Mouse (Mus musculus) forebrain, postnatal 0 days (tissue): Measurements from ENCODE around the gene Grk2. TPM values are rescaled to one million over a fixed set of nuclear protein-coding genes. Genes with fewer than 3 reads are reported as not detected.
"Not testable (repeated sequence)": the region's sequence is repeated elsewhere in the genome, so short reads cannot be mapped to it uniquely, and the experiment has no call there.

Experiments used
- ATAC-seq: fragments of 200-750 bp; cut with Nextera tagmentation; 2 replicates; pipeline ENCODE4 v1.8.0; 2017; ENCODE audit warnings: mild to moderate bottlenecking, moderate library complexity
- DNase-seq: peaks from one replicate; pipeline ENCODE4 v3.0.0-alpha.2; 2015
- H3K27ac ChIP-seq: fragments of 300-500 bp; sonication (generic); 2 replicates; pipeline ENCODE4 v1.5.1; 2014; ENCODE audit warnings: low read depth, mild to moderate bottlenecking, antibody characterized with exemption, low read length, moderate library complexity, mixed read lengths
- H3K27me3 ChIP-seq: fragments of 300-500 bp; sonication (generic); 2 replicates; pipeline ENCODE4 v1.6.1; 2014; ENCODE audit warnings: mild to moderate bottlenecking, low read length, mixed read lengths; ENCODE audit not compliant: insufficient read depth
- H3K36me3 ChIP-seq: fragments of 300-500 bp; sonication (generic); 2 replicates; pipeline ENCODE4 v1.6.1; 2014; ENCODE audit warnings: mild to moderate bottlenecking, moderate library complexity; ENCODE audit not compliant: insufficient read depth
- H3K4me1 ChIP-seq: fragments of 300-500 bp; sonication (generic); 2 replicates; pipeline ENCODE4 v1.6.1; 2014; ENCODE audit warnings: antibody characterized with exemption; ENCODE audit not compliant: insufficient read depth
- H3K4me2 ChIP-seq: fragments of 300-500 bp; sonication (generic); 2 replicates; pipeline ENCODE4 v1.6.1; 2014; ENCODE audit warnings: low read depth, mild to moderate bottlenecking, moderate library complexity
- H3K4me3 ChIP-seq: fragments of 300-500 bp; sonication (generic); 2 replicates; pipeline ENCODE4 v1.5.1; 2014; ENCODE audit warnings: low read depth, low read length, mixed read lengths
- H3K9ac ChIP-seq: fragments of 300-500 bp; sonication (generic); 2 replicates; pipeline ENCODE4 v1.6.1; 2014; ENCODE audit warnings: mild to moderate bottlenecking
- H3K9me3 ChIP-seq: fragments of 300-500 bp; sonication (generic); 2 replicates; pipeline ENCODE4 v1.6.1; 2016; ENCODE audit warnings: low read length
- CTCF ChIP-seq: sonication (generic); IDR thresholded peaks from 2 replicates; pipeline ENCODE4 v1.5.1; 2016; ENCODE audit warnings: antibody characterized with exemption, control low read depth, low read depth
- WGBS: fragments of 180-500 bp; shearing (Covaris S2); extraction: QIAGEN DNeasy Blood & Tissue Kit; methylation state at CpG from one replicate; pipeline ENCODE4 v1.1.7; 2014; 5-methylcytosine and 5-hydroxymethylcytosine counted together
- polyA plus RNA-seq: library from polyadenylated mRNA; unstranded; fragments of >200 nt; fragmentation: Nextera tagmentation; extraction: Ambion mirVana; gene quantifications from 2 replicates; pipeline ENCODE4 v1.2.1, GENCODE M21; 2015
- total RNA-seq: library from RNA; depleted of rRNA; stranded (reverse); fragments of >200 nt; gene quantifications from 2 replicates; pipeline ENCODE4 v1.2.3, GENCODE M21; 2014

Gene Grk2
- total and polyA plus RNA-seq, 2 experiments from 2014 or later, result 24.6 to 136 TPM

- H3K9me3 ChIP-seq, result no peaks in the 10 kb centered on the region
- H3K9ac ChIP-seq, result no peak overlapping the region
- TF ChIP-seq CTCF, result peak; percentile 28; the same call in 1 of the 2 replicates
- no peak overlapping the region for H3K4me2 ChIP-seq
- 55% methylated on average over 8 of the region's 8 CpGs for WGBS
- no peak for DNase-seq
- no peak overlapping the region for H3K4me3 ChIP-seq
- peaks cover 5% of the 10 kb centered on the region; the same call in 1 of the 2 replicates for H3K4me1 ChIP-seq
- no peaks in the 10 kb centered on the region for H3K27me3 ChIP-seq
- ATAC-seq, result no peak
- H3K27ac ChIP-seq, result no peak overlapping the region
- no peaks in the 10 kb centered on the region for H3K36me3 ChIP-seq
Observed at GRCm38 (mm10) chr19:4261038-4261698, 44.9 kb downstream of the Grk2 start.

- Histone ChIP-seq H3K27ac (no peak overlapping the region), H3K27me3 (no peaks in the 10 kb centered on the region), H3K4me2 (peak overlapping the region; percentile 93), H3K9ac (peak overlapping the region; percentile 52), H3K36me3 (no peaks in the 10 kb centered on the region), H3K4me1 (peaks cover 5% of the 10 kb centered on the region; the same call in 1 of the 2 replicates), H3K4me3 (peak overlapping the region; percentile 65), H3K9me3 (no peaks in the 10 kb centered on the region)
- DNase-seq (no peak), ATAC-seq (peak; percentile 38)
- TF ChIP-seq CTCF, result no peak
- WGBS, result 20% methylated on average over 12 of the region's 12 CpGs
Observed at GRCm38 (mm10) chr19:4257897-4258252, 48.1 kb downstream of the Grk2 start.

DNA sequence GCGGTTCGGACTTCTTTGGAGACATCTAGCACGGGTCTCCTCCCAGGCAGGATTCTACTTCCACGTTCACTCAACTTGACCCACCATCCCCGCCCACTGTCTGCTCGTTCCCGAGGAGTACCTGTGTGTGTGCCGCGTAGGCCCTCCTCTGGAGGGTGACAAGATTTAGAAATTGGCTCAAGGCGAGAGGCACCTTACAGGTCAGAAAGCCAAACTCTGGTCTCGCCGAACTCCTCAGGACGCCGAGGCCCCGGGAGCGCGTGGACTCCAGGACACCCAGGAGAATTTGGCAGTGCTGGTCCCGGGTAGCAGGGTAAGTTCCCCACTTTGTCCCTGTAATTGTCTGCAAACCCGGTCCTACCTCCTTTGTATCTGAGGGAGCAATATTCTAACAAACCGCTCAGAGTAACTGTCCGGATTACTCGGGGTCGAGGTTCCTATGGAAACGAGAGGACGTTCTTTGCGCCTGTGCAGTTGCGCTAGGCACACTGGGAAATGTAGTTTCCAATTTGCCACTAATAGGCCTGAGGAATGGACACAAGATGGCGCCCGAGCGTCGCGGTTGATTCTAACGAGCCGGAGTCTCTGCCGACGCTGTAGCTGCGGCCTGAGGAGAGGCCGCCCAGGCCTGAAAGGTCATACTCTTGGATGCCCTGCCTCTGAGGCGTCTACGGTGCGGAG, 48.7 kb downstream of the Grk2 start:
- peak overlapping the region; percentile 93 for H3K4me2 ChIP-seq
- no peak overlapping the region for H3K27ac ChIP-seq
- 1% methylated on average over 41 of the region's 41 CpGs for WGBS
- no peaks in the 10 kb centered on the region for H3K36me3 ChIP-seq
- peaks cover 5% of the 10 kb centered on the region; the same call in 1 of the 2 replicates for H3K4me1 ChIP-seq
- peak; percentile 96 for TF ChIP-seq CTCF
- peak overlapping the region; percentile 65 for H3K4me3 ChIP-seq
- H3K9me3 ChIP-seq, result no peaks in the 10 kb centered on the region
- ATAC-seq, result peak; percentile 94
- H3K27me3 ChIP-seq, result no peaks in the 10 kb centered on the region
- H3K9ac ChIP-seq, result peak overlapping the region; percentile 52
- peak; percentile 97 for DNase-seq

- Histone ChIP-seq H3K4me2 (no peak overlapping the region), H3K27me3 (no peaks in the 10 kb centered on the region), H3K4me3 (no peak overlapping the region), H3K36me3 (no peaks in the 10 kb centered on the region), H3K4me1 (peaks cover 5% of the 10 kb centered on the region; the same call in 1 of the 2 replicates), H3K9me3 (no peaks in the 10 kb centered on the region), H3K27ac (no peak overlapping the region), H3K9ac (no peak overlapping the region)
- TF ChIP-seq CTCF, result peak; percentile 46; the same call in 1 of the 2 replicates
- DNase-seq (no peak), ATAC-seq (no peak)
- 77% methylated on average over 11 of the region's 11 CpGs for whole genome bisulfite sequencing
Observed at GRCm38 (mm10) chr19:4255583-4256162, 50.3 kb downstream of the Grk2 start.

DNA sequence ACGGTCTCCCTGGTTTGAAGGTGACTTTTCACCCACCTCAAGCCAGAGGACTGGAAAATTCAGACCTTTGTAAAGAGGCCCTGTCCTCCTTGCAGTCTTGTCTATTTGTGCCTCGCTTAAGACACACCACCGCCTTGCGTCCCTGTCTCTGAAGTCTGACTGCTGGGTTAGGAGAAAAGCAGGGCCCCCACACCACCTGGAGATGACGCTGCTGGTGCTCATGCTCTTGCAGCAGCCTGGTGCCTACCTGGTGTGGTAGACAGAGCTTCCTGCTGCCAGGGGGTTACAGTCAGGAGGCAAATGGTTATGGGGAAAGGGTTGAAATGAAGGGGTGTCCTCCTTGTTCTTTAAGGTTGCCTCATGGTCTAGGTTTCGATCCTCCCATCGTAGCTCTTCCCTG, 51.8 kb downstream of the Grk2 start:
- H3K4me3 ChIP-seq, result no peak overlapping the region
- DNase-seq, result no peak
- WGBS, result 84% methylated on average over 7 of the region's 7 CpGs

GRCm38 (mm10) chr19:4248683-4249082, 57.3 kb downstream of the Grk2 start:
- H3K9me3 ChIP-seq, H3K4me1 ChIP-seq, H3K27me3 ChIP-seq, H3K27ac ChIP-seq, H3K9ac ChIP-seq, H3K36me3 ChIP-seq, ATAC-seq, DNase-seq, H3K4me3 ChIP-seq, H3K4me2 ChIP-seq: not testable (repeated sequence)
- WGBS, result 77% methylated on average over 1 of the region's 1 CpGs

More for the DNA sequence above, 51.8 kb downstream of the Grk2 start:
- H3K27me3 ChIP-seq, result no peaks in the 10 kb centered on the region
- H3K36me3 ChIP-seq, result no peaks in the 10 kb centered on the region
- no peak for ATAC-seq
- H3K4me1 ChIP-seq, result peaks cover 5% of the 10 kb centered on the region; the same call in 1 of the 2 replicates
- no peak overlapping the region for H3K4me2 ChIP-seq
- no peak overlapping the region for H3K9ac ChIP-seq
- no peak overlapping the region for H3K27ac ChIP-seq
- H3K9me3 ChIP-seq, result no peaks in the 10 kb centered on the region
- no peak for TF ChIP-seq CTCF

- 57% methylated on average over 1 of the region's 1 CpGs for WGBS
- Histone ChIP-seq H3K27me3 (no peaks in the 10 kb centered on the region), H3K4me3 (no peak overlapping the region), H3K9me3 (no peaks in the 10 kb centered on the region), H3K4me1 (no peaks in the 10 kb centered on the region), H3K27ac (no peak overlapping the region), H3K4me2 (no peak overlapping the region), H3K36me3 (no peaks in the 10 kb centered on the region), H3K9ac (no peak overlapping the region)
- no peak; the same call in 1 of the 2 replicates for TF ChIP-seq CTCF
- DNase-seq (no peak), ATAC-seq (no peak)
Observed at GRCm38 (mm10) chr19:4247010-4247409, 59.0 kb downstream of the Grk2 start.
